Mouse (Mus musculus) ES-CJ7 (cell line): ENCODE measurements at regions not wholly inside any gene's neighbourhood (a gene's known extent, or its start where the extent isn't known, plus 50 kb on each side); places are given as distances from the start of the nearest gene placed in this dataset.

Source experiments
- DNase-seq: peaks from one replicate; pipeline ENCODE4 v3.0.0; 2011; ENCODE audit warnings: low read depth, low spot score

- no peak for DNase-seq
These were observed 70.7 kb upstream of the Arsj start for GRCm38 (mm10) chr3:126292830-126293229.

DNA sequence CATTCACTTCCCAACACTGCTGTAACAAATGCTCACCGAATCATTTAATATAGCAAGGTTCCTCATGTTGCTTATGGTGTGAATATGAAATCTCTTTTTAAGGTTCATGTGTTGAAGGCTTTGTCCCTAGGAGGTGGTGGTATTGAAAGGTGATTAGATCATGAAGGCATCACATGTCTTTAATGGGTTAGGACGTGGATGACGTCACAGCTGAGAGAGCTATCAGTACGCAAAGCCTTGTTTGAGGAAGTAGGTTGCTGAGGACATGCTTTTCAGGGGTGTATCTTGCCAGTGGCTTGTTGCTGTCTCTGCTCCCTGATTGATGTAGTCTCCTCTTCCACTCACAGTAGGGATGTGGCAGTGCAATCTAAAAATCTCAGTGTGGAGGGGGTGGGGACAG is 69.8 kb upstream of the Arsj start:
- no peak for DNase-seq

- no peak for DNase-seq
These were observed 67.6 kb upstream of the Arsj start for GRCm38 (mm10) chr3:126295932-126296331.

GRCm38 (mm10) chr3:126299257-126299656 is 64.2 kb upstream of the Arsj start:
- DNase-seq = no peak

DNA sequence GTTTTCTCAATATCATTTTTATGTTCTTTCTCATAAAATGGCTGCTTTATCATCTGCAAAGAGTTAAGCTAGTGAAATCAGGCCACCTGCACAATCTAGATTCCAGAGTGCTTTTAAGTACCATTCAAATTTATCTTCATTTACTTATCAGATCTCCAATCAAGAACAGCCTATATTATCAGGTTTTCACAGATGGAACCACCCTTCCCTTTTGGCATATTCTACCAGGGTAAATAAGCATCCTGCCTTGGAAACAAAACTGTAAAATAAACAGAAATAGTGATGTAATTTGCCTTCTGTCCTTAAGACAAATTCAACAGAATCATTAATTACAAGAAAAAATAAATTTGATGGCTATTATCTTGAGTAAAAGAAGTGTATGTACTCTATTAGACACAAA is 55.2 kb upstream of the Arsj start:
- DNase-seq = no peak
